Mouse (Mus musculus) lung, adult 2 months (tissue): ENCODE data around the gene Fam129b. TPM values are rescaled to one million over a fixed set of nuclear protein-coding genes. Genes with fewer than 3 reads are reported as not detected.

Experiments used
- DNase-seq: peaks from one replicate; pipeline ENCODE4 v3.0.0; 2022
- H3K4me1 ChIP-seq: fragments of 200-500 bp; 2 replicates; pipeline ENCODE4 v1.6.1; 2011; ENCODE audit warnings: low read length; ENCODE audit not compliant: control insufficient read depth, insufficient read depth
- H3K4me3 ChIP-seq: fragments of 200-500 bp; replicated peaks from 2 replicates; pipeline ENCODE3; 2011; ENCODE audit warnings: low read depth, mild to moderate bottlenecking, control low read depth, low read length; ENCODE audit errors: extremely low read depth
- CTCF ChIP-seq: fragments of 200-500 bp; IDR thresholded peaks from 2 replicates; pipeline ENCODE4 v1.5.1; 2011; ENCODE audit warnings: mild to moderate bottlenecking, low read length, control low read depth; ENCODE audit not compliant: insufficient read depth
- POLR2A ChIP-seq: fragments of 200-500 bp; IDR thresholded peaks from 2 replicates; pipeline ENCODE4 v1.6.1; 2011; ENCODE audit warnings: low read depth, mild to moderate bottlenecking, control low read depth, low read length, borderline replicate concordance; ENCODE audit errors: extremely low read depth
- WGBS: fragments of 180-500 bp; shearing (Covaris S2); methylation state at CpG from one replicate; pipeline ENCODE4 v1.1.7; 2018; 5-methylcytosine and 5-hydroxymethylcytosine counted together
- polyA plus RNA-seq: library from polyadenylated mRNA; depleted of rRNA; stranded (reverse); fragments of >200 nt; gene quantifications from 2 replicates; pipeline ENCODE4 v1.2.3, GENCODE M21; 2012

Gene Fam129b
- polyA plus RNA-seq, 1 experiment = 224 TPM

GRCm38 (mm10) chr2:32859010-32859621 is 16.8 kb upstream of the Fam129b start:
- DNase-seq = peak; percentile 71
- Histone ChIP-seq H3K4me1 (no peaks in the 10 kb centered on the region), H3K4me3 (no peak overlapping the region)
- 43% methylated on average over 10 of the region's 10 CpGs for WGBS
- TF ChIP-seq POLR2A = no peak
- TF ChIP-seq CTCF = peak; percentile 93

GRCm38 (mm10) chr2:32859622-32860012 is 16.3 kb upstream of the Fam129b start:
- 70% methylated on average over 5 of the region's 5 CpGs for WGBS
- Histone ChIP-seq H3K4me1 (no peaks in the 10 kb centered on the region), H3K4me3 (no peak overlapping the region)
- DNase-seq = no peak
- TF ChIP-seq POLR2A (no peak), CTCF (no peak)

GRCm38 (mm10) chr2:32860799-32861198 is 15.1 kb upstream of the Fam129b start:
- Histone ChIP-seq H3K4me3 (no peak overlapping the region), H3K4me1 (no peaks in the 10 kb centered on the region)
- TF ChIP-seq CTCF (no peak), POLR2A (no peak)
- WGBS = 86% methylated on average over 8 of the region's 8 CpGs
- DNase-seq = no peak

GRCm38 (mm10) chr2:32863317-32863716 is 12.6 kb upstream of the Fam129b start:
- 70% methylated on average over 3 of the region's 3 CpGs for WGBS
- Histone ChIP-seq H3K4me3 (no peak overlapping the region), H3K4me1 (no peaks in the 10 kb centered on the region)
- no peak for DNase-seq
- TF ChIP-seq CTCF = no peak
- no peak for TF ChIP-seq POLR2A

GRCm38 (mm10) chr2:32864755-32865154 is 11.2 kb upstream of the Fam129b start:
- WGBS = 57% methylated on average over 2 of the region's 2 CpGs
- no peaks in the 10 kb centered on the region for H3K4me1 ChIP-seq
- DNase-seq = peak; percentile 38
- TF ChIP-seq CTCF (peak; percentile 24; the same call in 1 of the 2 replicates), POLR2A (no peak)
- no peak overlapping the region for H3K4me3 ChIP-seq

- DNase-seq = peak; percentile 45
- TF ChIP-seq POLR2A = no peak
- no peak for TF ChIP-seq CTCF
- 23% methylated on average over 4 of the region's 4 CpGs for WGBS
- Histone ChIP-seq H3K4me3 (no peak overlapping the region), H3K4me1 (peaks cover 5% of the 10 kb centered on the region; the same call in 1 of the 2 replicates)
These were observed 8.6 kb upstream of the Fam129b start for GRCm38 (mm10) chr2:32867354-32867753.

GRCm38 (mm10) chr2:32869721-32870274 is 6.1 kb upstream of the Fam129b start:
- 38% methylated on average over 6 of the region's 6 CpGs for WGBS
- H3K4me1 ChIP-seq = peaks cover 14% of the 10 kb centered on the region
- DNase-seq = peak; percentile 70
- TF ChIP-seq CTCF = no peak
- TF ChIP-seq POLR2A = 0 out of 2 replicates have a peak, but pooled peaks have one; percentile 2
- H3K4me3 ChIP-seq = no peak overlapping the region

- peak; percentile 34 for DNase-seq
- Histone ChIP-seq H3K4me1 (peaks cover 19% of the 10 kb centered on the region), H3K4me3 (no peak overlapping the region)
- 48% methylated on average over 8 of the region's 8 CpGs for WGBS
- no peak for TF ChIP-seq CTCF
- 0 out of 2 replicates have a peak, but pooled peaks have one; percentile 2 for TF ChIP-seq POLR2A
These were observed 5.4 kb upstream of the Fam129b start for GRCm38 (mm10) chr2:32870275-32871100.

- WGBS = 38% methylated on average over 3 of the region's 3 CpGs
- Histone ChIP-seq H3K4me3 (no peak overlapping the region), H3K4me1 (peaks cover 23% of the 10 kb centered on the region)
- peak; percentile 23 for DNase-seq
- no peak for TF ChIP-seq CTCF
- TF ChIP-seq POLR2A = no peak
These were observed 1.8 kb upstream of the Fam129b start for GRCm38 (mm10) chr2:32874070-32874469.
